Mouse (Mus musculus) induced T-regulatory cell, adult 2 months (primary cell): ENCODE data around the gene Slc24a3.

Source experiments
- DNase-seq: peaks from one replicate; pipeline ENCODE4 v3.0.0-alpha.2; 2012; ENCODE audit warnings: low read depth

The Slc24a3 gene

GRCm38 (mm10) chr2:145684151-145684550 is 516.6 kb downstream of the Slc24a3 start:
- no peak for DNase-seq

- DNase-seq = no peak
Measured at GRCm38 (mm10) chr2:145684891-145685290, 517.3 kb downstream of the Slc24a3 start.

- no peak for DNase-seq
Measured at GRCm38 (mm10) chr2:145686017-145686416, 518.5 kb downstream of the Slc24a3 start.

- DNase-seq = no peak
Measured at GRCm38 (mm10) chr2:145691367-145692009, 523.9 kb downstream of the Slc24a3 start.
